Mouse (Mus musculus) kidney, adult 18-20 months (tissue): Measurements from ENCODE around the gene Prr22.

Source experiments
- DNase-seq: peaks from one replicate; pipeline ENCODE4 v3.0.0; 2021

The Prr22 gene

GRCm38 (mm10) chr17:56769950-56770349 is at the start of gene Prr22:
Prr22 (plus strand) TSS chr17:56770250.
- no peak for DNase-seq

- DNase-seq = peak; percentile 41
Measured at GRCm38 (mm10) chr17:56722441-56722840, 47.6 kb upstream of the Prr22 start.

DNA sequence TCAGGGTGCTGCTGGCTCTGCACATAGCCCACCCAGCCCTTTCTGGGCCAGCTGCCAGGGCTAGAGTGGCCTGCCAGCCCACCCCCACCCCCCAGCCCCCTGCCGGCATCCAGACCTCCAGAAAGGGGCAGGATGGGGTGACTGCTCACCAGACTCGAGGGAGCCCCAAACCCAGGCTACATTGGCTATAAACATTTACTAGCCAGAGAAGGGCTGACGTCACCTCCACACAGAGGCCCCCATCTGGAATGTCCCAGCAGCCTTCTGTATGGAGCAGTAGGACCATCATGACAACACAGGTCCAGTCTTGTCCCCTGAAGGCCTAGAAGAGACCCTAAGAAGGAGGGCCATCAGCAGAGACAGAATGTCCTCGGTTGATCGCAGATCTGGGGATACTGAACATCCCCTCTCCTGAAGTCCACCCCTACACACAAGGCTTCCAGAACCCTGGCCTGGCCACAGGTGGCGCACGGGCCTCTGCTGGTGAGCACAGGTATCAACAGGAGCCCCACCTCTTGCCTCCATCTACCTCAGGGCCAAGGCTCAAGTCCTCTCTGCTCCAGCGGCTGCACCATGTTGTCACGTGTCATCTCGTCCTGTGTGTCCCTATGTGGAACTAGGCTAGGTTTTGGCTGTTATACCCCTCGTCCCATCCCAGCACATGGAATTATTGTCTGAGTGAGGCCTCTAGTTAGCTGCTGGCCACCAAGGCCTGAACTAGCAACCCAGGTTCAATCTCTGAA is 46.5 kb upstream of the Prr22 start:
- DNase-seq = no peak

GRCm38 (mm10) chr17:56727029-56727649 is 42.9 kb upstream of the Prr22 start:
- no peak for DNase-seq

GRCm38 (mm10) chr17:56727659-56728058 is 42.4 kb upstream of the Prr22 start:
- no peak for DNase-seq

DNA sequence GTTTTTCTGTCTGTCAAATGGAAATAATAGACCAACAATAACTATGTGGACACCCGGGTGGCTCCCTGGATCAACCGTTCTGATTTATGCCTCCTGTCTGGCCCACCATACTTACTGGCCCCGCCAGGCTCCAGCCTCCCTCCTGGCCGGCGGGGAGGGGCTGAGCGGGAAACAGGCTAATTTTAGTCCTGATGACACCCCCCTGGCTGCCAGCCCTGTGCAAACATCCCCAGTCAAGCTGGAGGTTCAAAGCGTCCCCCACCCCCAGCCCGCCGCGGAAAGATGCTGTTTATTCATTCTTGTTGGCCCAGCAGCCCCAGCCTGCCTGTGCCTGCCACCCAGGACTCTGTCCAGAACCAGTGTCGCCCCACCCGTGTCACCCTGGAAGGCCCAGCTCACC is 41.9 kb upstream of the Prr22 start:
- DNase-seq = no peak

- no peak for DNase-seq
Measured at GRCm38 (mm10) chr17:56729151-56729550, 40.9 kb upstream of the Prr22 start.

GRCm38 (mm10) chr17:56729656-56730055 is 40.4 kb upstream of the Prr22 start:
- no peak for DNase-seq

DNA sequence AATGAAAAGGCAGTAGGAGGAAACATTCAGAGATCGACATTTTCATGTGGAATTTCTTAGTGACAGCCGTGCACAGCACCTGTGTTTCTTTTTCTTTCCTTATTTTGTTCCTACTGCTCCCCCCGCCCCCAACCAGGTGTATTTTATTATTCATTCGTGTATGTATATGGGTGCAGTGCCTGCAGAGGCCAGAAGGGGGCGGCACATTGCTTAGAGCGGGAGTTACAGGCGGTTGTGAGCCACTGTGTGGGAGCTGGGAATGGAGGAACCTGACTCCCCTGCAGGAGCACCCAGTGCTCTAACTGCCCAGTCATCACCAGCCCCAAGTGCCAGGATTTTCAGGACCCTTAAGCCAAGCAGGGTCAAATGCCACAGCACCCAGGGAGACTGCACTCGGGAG is 33.5 kb upstream of the Prr22 start:
- no peak for DNase-seq

GRCm38 (mm10) chr17:56738221-56738620 is 31.8 kb upstream of the Prr22 start:
- no peak for DNase-seq

GRCm38 (mm10) chr17:56740118-56740787 is 29.8 kb upstream of the Prr22 start:
- no peak for DNase-seq

DNA sequence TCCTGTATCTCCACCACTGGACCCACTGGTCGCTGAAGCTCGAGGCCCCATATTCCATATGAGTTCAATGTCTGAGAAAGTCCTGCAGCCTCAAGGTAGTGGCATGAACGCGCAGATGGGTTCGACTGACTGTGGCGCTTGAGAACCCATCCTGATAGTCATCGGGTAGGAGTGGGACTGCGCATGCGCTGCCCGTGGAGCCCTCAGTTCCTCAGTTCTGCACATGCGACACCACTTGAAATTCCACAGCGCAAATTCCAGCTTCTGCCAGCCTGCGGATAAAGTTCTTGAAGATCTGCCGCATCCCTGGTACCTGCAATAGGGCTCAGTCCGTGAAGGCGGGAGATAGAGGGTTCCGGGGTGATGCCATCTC is 29.3 kb upstream of the Prr22 start:
- no peak for DNase-seq

DNA sequence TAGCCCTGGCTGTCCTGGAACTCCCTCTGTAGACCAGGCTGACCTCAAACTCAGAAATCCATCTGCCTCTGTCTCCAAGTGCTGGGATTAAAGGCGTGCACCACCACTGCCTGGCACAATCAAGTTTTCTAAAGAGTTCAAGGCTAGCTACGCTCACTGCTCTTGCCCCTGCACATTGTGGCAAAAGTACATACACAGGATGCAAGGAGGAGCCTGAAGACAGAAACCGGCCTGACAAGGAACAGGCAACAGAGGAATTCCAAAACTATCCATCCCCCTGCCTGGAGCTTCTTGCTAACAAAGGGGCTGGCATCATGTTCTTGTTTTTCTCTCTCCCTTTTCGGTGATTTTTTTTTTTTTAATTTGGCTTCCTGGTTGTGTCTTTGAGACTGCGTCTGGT is 25.9 kb upstream of the Prr22 start:
- no peak for DNase-seq

- peak; percentile 39 for DNase-seq
Measured at GRCm38 (mm10) chr17:56751404-56752072, 18.5 kb upstream of the Prr22 start.

DNA sequence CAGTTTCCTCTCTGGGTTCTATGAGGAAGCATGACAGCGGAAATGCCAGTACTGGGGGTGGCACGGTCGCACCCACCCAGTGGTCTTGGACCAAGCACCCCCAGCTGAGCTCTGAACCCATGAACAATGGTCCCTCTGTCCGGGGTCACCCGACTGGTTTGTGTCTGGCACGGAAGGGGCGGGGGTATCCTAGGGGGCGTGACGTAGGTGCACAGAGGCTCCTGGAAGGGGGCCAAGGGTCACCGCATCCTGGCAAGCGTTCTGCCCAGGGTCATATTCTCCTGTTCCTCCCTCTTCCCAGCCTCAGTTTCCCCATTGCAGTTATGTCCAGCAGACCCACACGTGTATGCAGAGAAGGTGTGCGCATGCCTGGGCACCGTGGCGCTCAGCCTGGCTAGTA is 16.6 kb upstream of the Prr22 start:
- DNase-seq = no peak

GRCm38 (mm10) chr17:56754271-56755185 is 15.5 kb upstream of the Prr22 start:
- peak; percentile 39 for DNase-seq

DNA sequence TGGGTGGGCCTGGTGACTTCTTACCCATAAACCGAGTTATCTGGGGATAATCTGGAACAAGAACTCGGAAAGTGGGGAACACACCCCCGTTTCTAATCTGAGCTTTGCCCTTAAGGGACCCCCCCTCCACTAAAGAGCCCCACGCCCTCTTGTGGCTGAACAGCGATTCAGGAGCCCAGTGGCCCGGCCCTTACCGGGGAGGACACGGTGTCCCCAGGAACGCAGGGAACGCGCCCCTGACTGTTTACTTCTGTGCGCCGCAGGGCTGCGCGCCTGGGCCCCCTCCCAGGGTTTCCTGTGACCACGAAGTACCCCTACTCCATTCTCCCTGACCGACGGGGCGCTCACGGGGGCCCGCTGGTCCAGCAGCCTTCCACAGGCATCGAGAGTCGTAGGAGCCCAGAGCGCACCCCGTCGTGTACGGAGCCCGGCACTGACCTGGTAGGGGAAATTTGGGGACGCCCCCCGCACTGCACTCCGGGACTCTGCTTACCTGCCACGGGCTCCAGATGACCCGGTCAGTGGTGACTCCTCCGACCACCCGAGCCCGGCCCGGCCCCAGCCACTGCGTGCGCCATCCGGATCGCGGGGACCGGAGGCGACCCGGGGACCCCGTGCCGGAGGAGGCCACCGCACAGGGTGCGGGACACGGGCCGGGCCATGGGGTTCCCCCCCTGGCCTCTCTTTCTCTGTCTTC is 13.2 kb upstream of the Prr22 start:
- peak; percentile 51 for DNase-seq

DNA sequence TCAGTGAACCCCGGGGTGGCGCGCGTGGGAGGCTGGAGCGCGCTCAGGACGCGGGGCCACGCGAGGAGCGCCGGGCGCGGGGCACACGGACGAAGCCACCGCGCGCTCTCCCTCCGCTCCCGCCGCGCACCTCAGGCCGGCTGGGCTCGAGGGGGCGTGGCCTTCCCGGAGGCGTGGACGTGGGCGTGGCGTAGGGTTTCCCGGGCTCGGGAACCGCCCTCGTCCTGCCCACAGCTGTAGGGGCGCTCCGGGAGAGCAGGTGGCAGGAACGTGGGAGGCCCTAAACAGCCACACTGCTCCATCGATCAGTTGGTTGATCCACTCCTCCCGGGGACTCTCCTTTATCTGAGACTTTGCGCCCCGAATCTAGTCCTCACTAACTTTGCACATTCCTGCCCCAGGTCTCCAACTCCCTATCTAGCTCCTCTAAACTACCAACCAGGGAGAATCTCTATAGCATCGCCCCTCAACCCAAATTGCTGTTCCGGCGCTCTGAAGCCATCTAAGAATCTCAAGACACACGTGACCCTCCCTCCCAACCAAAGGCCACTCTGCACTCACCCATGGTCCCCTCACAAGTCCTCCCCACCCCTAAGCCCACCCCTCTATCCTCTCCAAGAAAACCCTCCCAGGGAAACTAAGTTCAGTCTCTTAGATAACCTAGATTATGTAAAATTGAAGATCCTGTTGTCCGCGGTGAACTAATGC is 12.5 kb upstream of the Prr22 start, which contains the start of gene Nrtn:
TSS of gene Nrtn (minus strand) at position 115 of the 708 bp plus-strand sequence.
- peak; percentile 96 for DNase-seq

DNA sequence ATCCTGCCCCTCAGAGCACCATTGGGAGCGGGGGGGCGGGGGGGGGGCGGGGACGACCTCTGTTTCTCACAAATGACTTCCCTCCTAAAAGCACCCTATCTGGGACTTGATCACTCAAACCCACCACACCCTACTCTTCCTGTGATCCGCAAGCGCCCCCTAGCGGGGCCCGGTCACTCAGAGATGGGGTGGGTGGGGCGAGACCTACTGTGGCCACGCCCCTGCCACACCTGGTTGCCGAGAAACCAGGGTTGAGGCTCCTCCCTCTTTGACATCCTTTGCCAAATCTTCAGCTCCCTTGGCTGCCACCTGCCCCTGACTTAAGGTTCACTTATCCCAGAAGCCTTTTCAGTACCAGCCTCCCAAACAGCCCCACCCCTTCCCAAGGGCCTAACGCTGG is 11.9 kb upstream of the Prr22 start:
- DNase-seq = peak; percentile 86

GRCm38 (mm10) chr17:56759261-56759660 is 10.8 kb upstream of the Prr22 start:
- no peak for DNase-seq

GRCm38 (mm10) chr17:56761077-56761476 is 9.0 kb upstream of the Prr22 start:
- no peak for DNase-seq
